Mouse (Mus musculus): ENCODE measurements around the gene Ntsr1. TPM values are rescaled to one million over a fixed set of nuclear protein-coding genes. Genes with fewer than 3 reads are reported as not detected.

The Ntsr1 gene
- total RNA-seq, 2 experiments from 2014 or later: 4.4 TPM

DNA sequence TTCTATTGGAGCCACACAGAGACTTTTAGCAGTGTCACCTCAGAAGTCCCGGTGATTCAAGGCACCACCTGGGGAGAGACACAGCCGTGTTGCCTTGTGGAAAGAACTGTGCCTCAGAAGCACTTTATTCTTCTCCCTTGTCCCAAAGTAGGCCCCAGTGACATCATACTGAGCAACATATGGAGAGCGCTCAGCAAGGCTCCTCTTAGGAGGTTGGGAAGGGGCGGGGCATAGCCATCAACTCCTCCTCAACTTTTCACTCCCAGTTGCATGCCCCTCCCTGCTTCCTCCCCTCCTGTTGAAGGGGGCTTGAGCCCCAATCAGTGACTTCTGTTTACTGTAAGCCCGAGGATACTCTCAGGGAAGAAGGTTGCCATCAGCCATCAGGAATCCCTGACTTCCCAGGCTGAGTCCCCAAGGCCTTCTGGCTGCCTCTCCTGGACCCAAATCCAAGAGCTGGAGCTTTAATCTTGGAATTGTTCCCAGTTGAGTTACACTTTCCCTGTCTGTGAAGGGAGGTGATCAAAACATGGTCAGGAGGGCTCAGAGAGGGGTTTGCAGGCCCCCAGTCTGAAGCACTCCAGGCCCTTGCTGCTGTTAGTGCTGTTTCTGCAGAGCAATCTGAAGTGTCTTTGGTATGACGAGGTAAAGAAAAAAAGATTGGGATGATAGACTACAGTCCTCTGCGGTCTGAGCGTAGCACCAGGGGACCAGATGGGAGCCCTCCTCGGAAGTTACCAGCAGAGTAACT is 1.6 kb downstream of the Ntsr1 start:
- no peak for DNase-seq (ENCODE audit: extremely low spot score in 1 of 2, low spot score in 1 of 2)

DNA sequence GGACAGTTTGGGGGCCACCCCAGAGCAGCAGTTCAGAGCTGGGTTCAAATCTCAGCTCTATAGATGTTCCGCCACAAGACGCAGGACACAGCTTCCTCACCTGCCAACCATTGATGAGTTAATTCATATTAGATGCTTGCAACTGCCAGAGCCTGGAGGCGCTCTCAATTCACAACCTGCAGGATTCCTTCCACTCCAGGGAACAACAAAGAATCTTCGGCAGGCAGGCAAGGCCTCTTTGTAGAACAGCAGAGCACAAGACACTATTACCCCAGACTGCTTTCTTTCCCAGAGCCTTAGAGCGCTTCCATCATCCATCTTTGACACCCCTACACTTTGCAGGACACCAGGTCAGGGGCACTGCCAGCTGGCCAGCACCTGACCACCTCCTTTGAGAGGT is 6.5 kb downstream of the Ntsr1 start:
- DNase-seq (ENCODE audit: extremely low spot score in 1 of 2, low spot score in 1 of 2): no peak

DNA sequence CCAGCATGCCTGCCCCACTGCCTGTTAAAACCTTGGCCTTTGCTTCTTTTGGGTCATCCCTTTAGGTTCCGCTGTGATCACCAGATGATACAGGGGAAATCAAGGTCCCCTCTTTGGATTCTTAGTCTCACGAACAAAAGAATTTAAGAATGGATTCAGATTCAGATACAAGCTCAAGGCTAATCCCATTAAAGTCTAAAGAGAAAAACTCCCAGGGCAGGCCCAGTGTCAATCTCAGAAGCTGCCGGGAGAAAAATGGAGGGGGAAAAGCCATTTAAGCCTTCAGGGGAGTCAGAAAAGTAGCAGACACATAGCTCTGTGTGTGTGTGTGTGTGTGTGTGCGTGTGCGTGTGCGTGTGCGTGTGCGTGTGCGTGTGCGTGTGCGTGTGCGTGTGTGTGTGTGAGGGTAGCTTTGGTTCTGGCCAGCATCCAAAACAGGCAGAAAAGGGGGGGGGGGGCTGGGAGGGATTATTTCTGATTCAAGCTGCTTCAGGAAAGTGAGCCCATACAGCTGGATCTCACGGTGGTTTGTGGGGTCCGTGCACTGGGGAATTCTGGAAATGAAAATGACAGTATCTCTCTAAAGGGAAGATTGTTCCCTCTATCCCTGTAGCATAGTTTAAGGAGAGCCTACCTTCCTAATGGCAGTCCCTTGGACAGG is 8.8 kb downstream of the Ntsr1 start:
- DNase-seq (ENCODE audit: extremely low spot score in 1 of 2, low spot score in 1 of 2): no peak

DNA sequence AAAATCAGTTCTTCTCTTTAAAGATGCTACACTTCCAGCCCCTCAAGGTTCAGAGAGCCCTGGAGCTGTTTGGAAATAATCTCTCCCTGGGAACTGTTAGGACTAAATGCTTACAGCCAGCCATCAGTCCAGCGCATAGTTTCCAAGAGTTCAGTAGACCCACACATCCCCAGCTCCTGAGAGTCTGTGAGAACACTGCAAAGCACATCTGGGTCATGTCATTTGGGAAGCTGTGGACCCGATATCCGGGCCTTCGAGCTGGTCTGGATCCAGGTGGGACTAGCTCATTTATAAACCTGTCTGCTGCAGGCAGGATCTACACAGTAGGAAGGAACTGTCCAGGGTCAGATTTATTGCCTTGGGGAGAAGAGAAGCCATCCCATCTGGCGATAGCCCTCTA is 11.1 kb downstream of the Ntsr1 start:
- no peak for DNase-seq (ENCODE audit: extremely low spot score in 1 of 2, low spot score in 1 of 2)

DNA sequence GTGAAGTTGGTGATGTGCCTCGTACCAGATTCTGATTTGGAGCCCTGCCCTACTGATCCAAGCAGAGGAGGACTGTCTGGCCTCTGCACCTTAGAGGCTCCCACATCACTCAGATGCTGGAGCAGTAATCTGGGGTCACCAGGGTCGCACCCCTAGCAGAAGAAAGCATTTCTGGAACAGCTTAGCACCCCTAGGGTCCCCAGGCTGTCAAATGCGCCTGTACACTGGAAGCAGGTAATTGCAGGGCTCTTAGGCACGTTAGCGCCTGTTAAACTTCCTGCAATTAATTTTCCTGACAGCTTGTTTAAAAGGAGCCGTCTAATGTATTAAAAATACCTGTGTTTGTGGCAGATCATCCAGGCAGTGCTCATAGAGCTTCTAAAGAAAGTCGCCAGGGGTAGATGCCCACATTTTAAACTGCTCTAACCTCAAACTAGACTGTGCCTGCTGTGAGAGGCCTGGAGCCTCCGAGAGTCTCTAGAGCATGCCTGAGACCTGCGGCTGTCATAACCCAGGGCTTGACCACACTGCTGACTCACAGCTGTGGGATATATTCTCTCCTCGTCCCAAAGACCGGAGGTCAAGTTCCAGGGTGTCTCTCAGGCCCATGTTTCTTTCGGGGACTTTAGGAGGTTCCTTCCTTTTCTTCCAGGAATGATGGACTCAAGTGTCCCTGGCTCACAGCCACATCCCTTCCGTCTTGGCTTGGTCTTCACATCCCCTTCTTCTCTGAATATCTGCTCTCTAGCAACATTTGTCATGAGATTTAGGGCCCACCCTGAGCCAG is 12.3 kb downstream of the Ntsr1 start:
- DNase-seq (ENCODE audit: extremely low spot score in 1 of 2, low spot score in 1 of 2): no peak

DNA sequence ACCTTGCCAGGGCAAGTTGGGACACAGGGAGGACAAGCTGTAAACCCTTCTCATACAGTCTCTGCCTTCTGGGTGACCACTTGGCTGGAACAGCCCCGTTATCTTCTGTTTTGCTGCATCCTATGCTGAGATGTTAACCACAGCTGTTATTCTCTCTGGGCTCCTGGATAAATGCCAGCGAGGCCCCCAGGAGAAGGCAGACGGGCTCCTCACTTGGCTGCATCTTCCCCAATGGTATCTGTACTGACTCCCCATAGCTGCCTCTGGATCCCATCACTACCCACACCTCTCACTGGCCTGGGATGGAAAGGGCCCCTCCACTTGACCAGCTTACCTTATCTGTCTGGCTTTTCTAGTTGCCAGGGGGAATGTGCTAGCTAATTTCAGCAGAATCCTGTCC is 13.2 kb downstream of the Ntsr1 start:
- no peak for DNase-seq (ENCODE audit: extremely low spot score in 1 of 2, low spot score in 1 of 2)

DNA sequence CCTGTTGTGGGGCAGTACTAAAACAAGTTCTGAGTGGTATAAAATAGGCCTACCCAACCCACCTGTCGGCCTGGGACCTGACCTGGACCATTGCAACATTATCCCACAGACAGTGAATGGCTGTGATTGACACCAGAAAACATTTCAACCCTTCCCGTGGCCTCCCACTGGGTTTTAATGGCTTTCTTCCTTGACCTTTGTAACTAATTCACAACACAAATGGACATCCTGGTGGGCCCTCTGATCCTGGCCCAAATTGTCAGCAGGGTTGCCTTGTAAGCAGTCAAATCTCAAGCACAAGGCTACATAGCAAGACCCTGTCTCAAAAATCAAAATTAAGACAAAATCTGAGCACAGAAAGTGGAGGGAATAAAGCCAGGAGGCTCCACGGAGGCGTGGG is 14.1 kb downstream of the Ntsr1 start:
- no peak for DNase-seq (ENCODE audit: extremely low spot score in 1 of 2, low spot score in 1 of 2)

DNA sequence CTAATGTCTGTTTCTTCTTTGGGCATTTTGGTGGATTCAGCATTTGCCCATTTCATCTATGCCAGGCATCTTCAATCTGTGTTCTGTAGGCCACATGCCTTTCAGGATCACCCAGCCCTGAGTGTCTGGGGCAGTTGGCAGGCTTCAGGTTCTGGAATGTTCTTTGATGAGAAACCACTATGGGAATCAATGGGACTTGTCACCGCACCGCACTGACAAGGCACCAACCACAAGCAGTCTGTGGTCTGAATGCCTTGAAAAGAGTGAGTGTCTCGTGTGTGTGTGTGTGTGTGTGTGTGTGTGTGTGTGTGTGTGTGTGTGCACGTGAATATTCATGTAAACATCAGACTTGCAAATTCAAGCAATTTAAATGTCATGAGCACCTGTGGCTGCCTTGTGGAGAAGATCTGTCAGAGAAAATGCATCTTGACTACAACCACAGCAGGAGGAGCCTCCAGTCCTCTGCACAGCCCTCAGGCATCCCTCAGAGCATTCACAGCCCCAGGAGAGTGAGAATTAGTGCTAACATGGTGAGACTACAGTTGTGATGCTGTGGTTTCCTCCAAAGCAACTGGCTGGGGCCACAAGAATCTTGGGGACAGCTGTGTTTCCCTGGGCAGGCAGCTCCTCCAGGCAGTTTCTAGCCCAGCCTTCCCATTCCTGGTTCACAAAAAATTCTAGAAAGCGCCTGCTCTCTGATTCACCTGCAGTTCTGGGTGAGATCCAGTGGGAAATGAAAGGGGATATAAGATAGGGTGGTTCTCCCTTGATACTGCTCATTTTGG is 21.9 kb downstream of the Ntsr1 start:
- no peak for DNase-seq (ENCODE audit: extremely low spot score in 1 of 2, low spot score in 1 of 2)

DNA sequence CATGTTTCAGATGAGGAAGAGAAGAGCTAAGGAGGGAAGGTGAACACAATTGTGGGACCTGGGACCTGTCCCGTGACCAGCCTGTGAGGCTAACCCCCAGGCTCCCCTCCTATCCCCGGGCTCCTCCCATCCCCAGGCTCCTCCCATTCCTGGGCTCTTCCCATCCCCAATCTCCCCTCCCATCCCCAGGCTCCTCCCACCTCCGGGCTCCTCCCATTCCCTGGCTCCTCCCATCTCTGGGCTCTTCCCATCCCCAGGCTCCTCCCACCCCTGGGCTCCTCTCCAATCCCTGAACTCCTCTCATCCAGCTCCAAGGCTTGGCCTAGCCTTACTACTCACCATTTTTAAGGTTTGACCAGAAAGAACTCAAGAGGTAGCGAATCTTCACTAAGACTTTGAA is 23.0 kb downstream of the Ntsr1 start:
- DNase-seq (ENCODE audit: extremely low spot score in 1 of 2, low spot score in 1 of 2): no peak

DNA sequence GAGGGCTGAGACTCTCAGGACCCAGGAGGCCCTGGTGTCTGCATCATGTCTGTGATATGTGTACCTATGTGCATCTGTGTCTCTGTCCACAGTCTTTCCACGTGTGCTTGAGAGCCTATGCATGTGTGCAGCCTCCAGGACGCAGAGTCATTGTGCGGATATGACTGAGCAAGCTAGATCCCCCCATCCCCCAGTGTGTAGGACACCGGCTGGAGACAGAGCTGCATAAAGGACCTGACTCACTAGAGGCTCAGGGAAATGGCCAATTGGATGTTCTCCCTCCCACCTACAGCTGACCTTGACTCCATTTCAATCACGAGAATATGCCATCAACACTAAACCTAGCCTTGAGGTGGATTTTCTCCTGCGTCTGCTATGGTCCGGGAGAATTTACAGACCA is 27.7 kb downstream of the Ntsr1 start:
- no peak for DNase-seq (ENCODE audit: extremely low spot score in 1 of 2, low spot score in 1 of 2)

DNA sequence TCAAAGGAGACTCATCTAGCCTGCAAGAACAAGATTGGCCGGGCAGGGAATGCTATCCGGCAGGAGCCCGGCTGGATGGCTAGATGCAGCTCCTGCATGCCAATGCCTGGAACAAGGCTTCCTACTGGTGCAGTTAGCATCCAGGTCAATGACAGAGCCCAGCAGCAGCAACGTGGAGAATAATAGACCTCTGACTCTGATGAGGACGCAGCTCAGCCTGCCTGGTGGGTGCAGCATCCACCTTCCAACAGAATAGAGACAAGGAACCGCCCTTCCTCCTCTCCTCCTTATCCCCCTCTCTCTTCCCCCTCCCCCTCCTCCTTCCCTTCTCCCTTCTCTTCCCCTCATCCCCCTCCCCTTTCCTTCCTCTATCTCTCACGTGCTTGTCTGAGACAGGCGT is 28.1 kb downstream of the Ntsr1 start:
- DNase-seq (ENCODE audit: extremely low spot score in 1 of 2, low spot score in 1 of 2): no peak

DNA sequence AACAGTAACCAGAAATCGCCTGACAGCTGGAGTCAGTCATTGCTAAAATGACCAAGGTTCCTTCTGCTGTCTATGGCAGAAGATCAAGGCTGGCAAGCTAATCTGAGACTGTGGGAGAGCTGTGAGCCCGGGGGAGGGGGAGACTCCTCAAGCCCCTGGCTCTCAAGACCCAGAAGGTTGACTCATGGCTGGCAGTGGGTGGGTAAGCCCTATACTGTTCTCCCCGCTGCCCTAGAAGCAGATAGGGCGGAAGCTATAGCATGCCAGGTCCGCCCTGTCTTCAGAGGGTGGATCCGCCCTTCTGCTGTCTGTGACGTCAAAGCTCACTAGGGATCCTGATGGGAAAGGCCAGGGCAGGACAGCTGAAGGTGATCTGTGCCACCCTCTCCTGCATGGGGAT is 30.4 kb downstream of the Ntsr1 start:
- no peak for DNase-seq (ENCODE audit: extremely low spot score in 1 of 2, low spot score in 1 of 2)

DNA sequence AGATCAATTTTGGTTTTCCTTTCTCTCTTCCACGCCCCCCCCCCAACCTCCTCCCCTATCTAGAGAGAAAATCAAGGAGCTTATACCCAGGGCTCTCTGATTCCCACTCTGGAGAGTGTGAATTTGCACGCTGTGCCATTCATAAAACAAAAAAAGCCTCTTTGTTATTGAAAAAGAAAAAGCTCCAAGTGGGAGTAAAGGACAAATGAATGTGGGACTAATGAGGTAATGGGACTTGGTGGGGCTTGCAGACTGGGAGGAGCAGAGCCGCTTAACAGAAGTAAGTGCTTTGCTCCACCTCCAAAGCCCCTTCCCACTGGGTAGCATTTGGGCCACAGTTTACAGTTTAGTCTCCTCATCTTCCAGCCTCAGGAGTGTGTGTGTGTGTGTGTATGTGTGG is 30.8 kb downstream of the Ntsr1 start:
- no peak for DNase-seq (ENCODE audit: extremely low spot score in 1 of 2, low spot score in 1 of 2)

DNA sequence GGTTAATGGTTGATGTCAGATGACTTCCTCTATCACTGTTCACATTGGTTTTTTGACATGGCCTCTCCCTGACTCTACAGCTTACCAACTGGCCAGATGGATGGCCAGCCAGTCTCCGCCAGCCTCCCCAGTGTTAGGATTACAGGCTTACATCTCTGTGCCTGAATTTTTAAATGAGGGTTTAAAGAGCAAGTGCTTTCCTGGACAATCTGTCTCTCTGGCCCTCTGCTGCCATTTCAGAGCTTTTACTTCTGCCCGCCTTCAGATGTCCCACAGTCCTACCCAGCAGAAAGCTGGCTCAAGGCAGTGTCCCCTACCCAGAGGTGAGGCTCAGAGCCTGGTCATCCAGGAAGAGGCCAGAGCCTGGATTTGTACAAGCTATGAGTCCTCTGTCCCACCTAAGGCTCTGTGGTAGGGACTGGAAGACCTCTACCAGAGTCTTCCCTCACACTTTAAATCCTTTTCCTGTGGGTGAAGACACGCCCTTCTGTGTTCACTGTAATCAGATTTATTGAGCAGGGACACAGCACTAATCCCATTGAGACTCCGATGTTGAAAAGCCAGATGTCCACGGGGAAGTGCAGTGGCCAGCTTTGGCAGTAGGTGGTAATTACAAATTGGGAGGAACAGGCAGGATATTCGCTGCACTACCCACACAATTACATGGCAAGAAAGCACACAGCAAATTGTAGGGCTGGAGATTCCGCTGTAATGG is 32.1 kb downstream of the Ntsr1 start:
- DNase-seq (ENCODE audit: extremely low spot score in 1 of 2, low spot score in 1 of 2): no peak

DNA sequence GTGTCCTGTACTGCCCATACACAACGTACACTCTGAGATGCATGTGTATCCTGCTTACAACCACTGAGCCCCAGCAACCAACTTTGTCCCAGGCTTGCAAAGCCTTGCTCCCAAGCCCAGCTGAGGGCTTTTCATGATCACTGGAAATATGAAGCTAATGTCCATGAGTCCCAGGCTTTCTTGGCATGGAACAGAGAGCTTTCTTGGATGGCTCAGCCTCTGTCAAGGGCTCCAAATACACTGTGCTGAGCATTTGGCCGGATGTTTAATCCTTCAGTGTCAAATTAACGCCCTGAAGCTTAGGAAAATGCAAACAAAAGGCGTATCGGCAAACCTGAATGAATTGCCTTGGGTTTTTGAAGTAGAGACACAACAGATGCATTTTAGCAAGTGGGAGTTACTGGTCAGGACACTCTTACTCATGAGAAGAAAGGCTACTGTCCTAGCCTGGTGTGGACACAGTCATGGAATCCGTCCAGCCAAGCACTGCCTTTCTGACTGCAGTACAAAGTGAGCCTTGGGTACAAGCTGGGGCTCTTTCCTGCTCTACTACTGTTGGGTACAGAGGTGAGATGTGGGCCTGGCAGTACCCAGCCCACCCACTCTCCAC is 32.7 kb downstream of the Ntsr1 start:
- no peak for DNase-seq (ENCODE audit: extremely low spot score in 1 of 2, low spot score in 1 of 2)

DNA sequence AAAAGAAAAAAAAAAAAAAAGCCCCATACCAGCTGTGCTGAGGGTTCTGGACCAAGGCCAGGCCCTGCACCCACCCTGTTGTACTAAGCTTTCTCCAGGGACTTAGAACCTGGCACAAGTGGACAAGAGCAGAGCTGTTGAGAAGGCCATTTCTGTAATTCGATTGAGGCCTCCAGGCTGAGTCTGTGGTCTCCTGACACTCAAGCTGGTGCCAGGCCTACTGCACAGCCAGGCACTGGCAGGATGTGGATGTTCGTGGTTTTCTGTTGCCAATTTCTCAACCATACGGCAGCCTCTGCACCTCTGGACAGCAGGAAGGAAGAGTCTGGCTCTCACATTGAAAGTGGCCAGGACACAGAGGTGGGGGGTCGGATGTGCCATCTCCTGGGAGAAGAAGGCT is 33.5 kb downstream of the Ntsr1 start:
- no peak for DNase-seq (ENCODE audit: extremely low spot score in 1 of 2, low spot score in 1 of 2)

DNA sequence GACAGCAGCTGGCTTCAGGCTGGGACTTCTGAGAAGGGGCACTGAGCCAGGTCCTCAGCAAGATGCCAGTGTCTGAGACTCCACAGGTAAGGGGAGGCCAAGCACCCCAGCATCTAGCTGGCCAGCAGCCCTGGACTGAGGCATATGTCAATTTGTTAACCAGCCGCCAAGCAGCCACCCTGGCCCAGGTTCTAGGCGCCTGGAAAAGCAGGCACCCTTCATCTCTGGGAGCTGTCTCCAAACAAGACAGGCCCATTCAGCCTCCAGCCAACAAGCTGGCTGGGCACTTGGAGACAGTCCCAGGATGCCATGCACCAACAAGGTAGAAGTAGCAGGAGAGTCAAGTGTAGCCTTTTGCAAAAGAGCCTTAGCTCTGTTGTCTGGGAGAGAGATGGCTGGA is 43.9 kb downstream of the Ntsr1 start:
- no peak for DNase-seq (ENCODE audit: extremely low spot score in 1 of 2, low spot score in 1 of 2)

DNA sequence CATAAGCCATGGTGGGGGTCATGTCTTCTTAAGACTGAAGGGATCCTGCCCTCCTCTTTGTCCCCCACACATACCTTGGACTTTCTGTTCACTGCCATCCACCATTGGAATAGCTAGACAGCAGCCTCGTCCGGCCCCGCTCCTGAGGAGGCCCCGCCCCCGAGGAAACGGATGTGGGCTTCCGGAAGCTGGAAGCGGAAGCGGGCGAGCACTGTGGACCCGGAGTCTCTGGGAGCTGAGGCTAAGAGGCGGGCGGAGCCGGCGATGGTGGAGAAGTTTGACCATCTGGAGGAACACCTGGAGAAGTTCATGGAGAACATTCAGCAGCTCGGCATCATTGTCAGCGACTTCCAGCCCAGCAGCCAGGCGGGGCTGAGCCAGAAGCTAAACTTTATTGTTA is 45.3 kb downstream of the Ntsr1 start:
- DNase-seq (ENCODE audit: extremely low spot score in 1 of 2, low spot score in 1 of 2): no peak

DNA sequence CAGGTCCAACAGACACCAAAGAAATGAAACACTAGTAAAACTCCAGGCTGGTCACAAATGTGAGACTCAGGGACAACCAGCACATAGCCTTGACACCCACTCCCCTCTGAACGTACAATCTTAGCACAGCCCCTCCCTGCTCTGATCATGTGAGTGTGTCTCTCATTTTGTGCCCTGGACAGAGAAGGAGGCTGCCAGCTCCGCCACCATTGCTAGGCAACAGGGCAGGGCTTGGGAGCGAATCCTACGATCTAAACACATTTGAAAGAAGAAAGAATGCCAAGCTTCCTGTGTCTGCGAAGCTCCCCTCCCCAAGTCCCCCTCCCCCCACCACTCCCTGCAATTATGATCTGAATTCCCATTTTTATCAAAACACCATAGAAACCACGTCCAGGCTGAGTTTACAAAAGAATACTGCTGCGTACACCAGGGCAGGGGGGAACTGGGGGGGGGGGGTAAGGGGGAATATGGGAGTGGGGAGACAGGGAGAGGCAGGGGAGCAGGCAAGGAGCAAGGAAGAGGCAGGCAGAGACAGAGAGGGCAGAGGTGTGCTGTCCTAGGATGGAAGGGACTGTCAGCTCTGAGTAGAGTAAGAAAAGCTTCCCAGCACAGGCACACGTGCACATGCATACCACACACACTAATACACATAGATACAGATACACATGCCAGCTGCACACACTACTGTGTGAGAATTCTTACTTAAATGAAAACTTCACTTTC is 47.8 kb downstream of the Ntsr1 start:
- DNase-seq (ENCODE audit: extremely low spot score in 1 of 2, low spot score in 1 of 2): no peak

Data from layer of hippocampus, postnatal 25 days (tissue).